Mouse (Mus musculus): ENCODE measurements at regions not wholly inside any gene's neighbourhood (a gene's known extent, or its start where the extent isn't known, plus 50 kb on each side); places are given as distances from the start of the nearest gene placed in this dataset.

GRCm38 (mm10) chr3:135767211-135767927, 57.7 kb upstream of the Slc39a8 start:
- TF ChIP-seq CTCF (IDR thresholded peaks at IDR 0.05; ENCODE audit: low read depth, low read length) (no peak), EP300 (IDR thresholded peaks at IDR 0.05; ENCODE audit: insufficient read depth, low read depth, low read length) (no peak)
